Mouse (Mus musculus) bone marrow macrophage, adult 2 months (primary cell): Measurements from ENCODE around the gene Dlk1.

Experiments used
- CTCF ChIP-seq: IDR thresholded peaks from 2 replicates; pipeline ENCODE4 v1.5.1; 2012; ENCODE audit warnings: low read depth, mild to moderate bottlenecking, low read length, moderate library complexity
- POLR2A ChIP-seq: IDR thresholded peaks from 2 replicates; pipeline ENCODE4 v1.6.1; 2012; ENCODE audit warnings: mild to moderate bottlenecking, low read depth, low read length, borderline replicate concordance

DNA sequence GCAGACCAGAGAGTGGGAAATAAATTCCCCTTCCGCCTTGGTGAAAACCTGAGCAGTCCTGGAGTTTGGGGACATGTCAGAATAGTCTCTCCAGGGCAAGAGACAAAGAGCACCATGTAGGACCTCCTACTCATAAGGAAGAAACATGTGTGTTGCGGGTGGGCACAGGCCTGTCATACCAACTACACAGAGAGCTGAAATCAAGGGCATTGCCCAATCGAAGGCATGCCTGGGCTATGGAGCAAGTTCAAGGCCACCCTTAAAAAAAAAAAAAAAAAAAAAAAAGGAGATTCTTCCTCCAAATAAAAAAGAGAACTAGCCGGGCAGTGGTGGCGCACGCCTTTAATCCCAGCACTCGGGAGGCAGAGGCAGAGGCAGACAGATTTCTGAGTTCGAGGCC, 17.2 kb downstream of the Dlk1 start:
- TF ChIP-seq CTCF (no peak), POLR2A (no peak)
